Mouse (Mus musculus): ENCODE results near the gene Arf3. TPM values are rescaled to one million over a fixed set of nuclear protein-coding genes. Genes with fewer than 3 reads are reported as not detected.

Arf3 gene
- polyA plus RNA-seq, 1 experiment from 2014 or later, result 31.8 TPM

- WGBS, result 63% methylated on average over 16 of the region's 16 CpGs
- H3K9ac ChIP-seq (ENCODE audit: low read depth, low read length), result no peak overlapping the region
- no peaks in the 10 kb centered on the region for H3K27me3 ChIP-seq (replicated peaks; ENCODE audit: control insufficient read depth, insufficient read depth, low read length)
- no peak for ATAC-seq
- H3K9me3 ChIP-seq (ENCODE audit: control insufficient read depth), result no peaks in the 10 kb centered on the region
- H3K36me3 ChIP-seq (ENCODE audit: control insufficient read depth, insufficient read depth), result no peaks in the 10 kb centered on the region
- H3K4me3 ChIP-seq (ENCODE audit: low read depth, low read length), result no peak overlapping the region
- no peak overlapping the region for H3K4me2 ChIP-seq (replicated peaks; ENCODE audit: low read depth)
- no peak for TF ChIP-seq CTCF (IDR thresholded peaks at IDR 0.05; ENCODE audit: low read depth)
- no peaks in the 10 kb centered on the region for H3K4me1 ChIP-seq (replicated peaks; ENCODE audit: control insufficient read depth, insufficient read depth, low read length)
- no peak overlapping the region for H3K27ac ChIP-seq (ENCODE audit: low read depth, low read length)
Measured at GRCm38 (mm10) chr15:98717301-98717700, 45.7 kb downstream of the Arf3 start.

- no peak for TF ChIP-seq CTCF (IDR thresholded peaks at IDR 0.05; ENCODE audit: low read depth)
- Histone ChIP-seq H3K9me3 (ENCODE audit: control insufficient read depth) (no peaks in the 10 kb centered on the region), H3K9ac (ENCODE audit: low read depth, low read length) (no peak overlapping the region), H3K36me3 (ENCODE audit: control insufficient read depth, insufficient read depth) (no peaks in the 10 kb centered on the region), H3K4me3 (ENCODE audit: low read depth, low read length) (no peak overlapping the region), H3K27me3 (replicated peaks; ENCODE audit: control insufficient read depth, insufficient read depth, low read length) (no peaks in the 10 kb centered on the region), H3K4me1 (replicated peaks; ENCODE audit: control insufficient read depth, insufficient read depth, low read length) (no peaks in the 10 kb centered on the region), H3K27ac (ENCODE audit: low read depth, low read length) (peak overlapping the region; percentile 62; the same call in 1 of the 2 replicates), H3K4me2 (replicated peaks; ENCODE audit: low read depth) (no peak overlapping the region)
- WGBS, result 44% methylated on average over 5 of the region's 5 CpGs
- ATAC-seq, result peak; percentile 72
Measured at GRCm38 (mm10) chr15:98714230-98714652, 48.8 kb downstream of the Arf3 start.

- H3K4me1 ChIP-seq (replicated peaks; ENCODE audit: control insufficient read depth, insufficient read depth, low read length), result no peaks in the 10 kb centered on the region
- no peaks in the 10 kb centered on the region for H3K9me3 ChIP-seq (ENCODE audit: control insufficient read depth)
- 17% methylated on average over 9 of the region's 9 CpGs for WGBS
- no peak overlapping the region for H3K27ac ChIP-seq (ENCODE audit: low read depth, low read length)
- H3K4me2 ChIP-seq (replicated peaks; ENCODE audit: low read depth), result no peak overlapping the region
- H3K4me3 ChIP-seq (ENCODE audit: low read depth, low read length), result no peak overlapping the region
- H3K36me3 ChIP-seq (ENCODE audit: control insufficient read depth, insufficient read depth), result no peaks in the 10 kb centered on the region
- TF ChIP-seq CTCF (IDR thresholded peaks at IDR 0.05; ENCODE audit: low read depth), result peak; percentile 85
- H3K27me3 ChIP-seq (replicated peaks; ENCODE audit: control insufficient read depth, insufficient read depth, low read length), result no peaks in the 10 kb centered on the region
- no peak overlapping the region for H3K9ac ChIP-seq (ENCODE audit: low read depth, low read length)
- ATAC-seq, result no peak
Measured at GRCm38 (mm10) chr15:98710442-98710841, 52.6 kb downstream of the Arf3 start.

GRCm38 (mm10) chr15:98707766-98708372 lies 55.1 kb downstream of the Arf3 start, which contains the start of gene Ccdc65:
Gene Ccdc65, plus strand, starts transcription at chr15:98708207.
- Histone ChIP-seq H3K4me3 (ENCODE audit: low read depth, low read length) (peak within 1 kb of the TSS; percentile 22), H3K27me3 (replicated peaks; ENCODE audit: control insufficient read depth, insufficient read depth, low read length) (peaks cover 2% of the 10 kb centered on the region; the same call in 1 of the 2 replicates), H3K27ac (ENCODE audit: low read depth, low read length) (no peak within 1 kb of the TSS), H3K9ac (ENCODE audit: low read depth, low read length) (no peak within 1 kb of the TSS), H3K9me3 (ENCODE audit: control insufficient read depth) (no peaks in the 10 kb centered on the region), H3K4me2 (replicated peaks; ENCODE audit: low read depth) (peak within 1 kb of the TSS; percentile 58), H3K4me1 (replicated peaks; ENCODE audit: control insufficient read depth, insufficient read depth, low read length) (no peaks in the 10 kb centered on the region), H3K36me3 (ENCODE audit: control insufficient read depth, insufficient read depth) (no peaks in the 10 kb centered on the region)
- ATAC-seq, result peak; percentile 73
- 18% methylated on average over 16 of the region's 16 CpGs for WGBS
- peak; percentile 83 for TF ChIP-seq CTCF (IDR thresholded peaks at IDR 0.05; ENCODE audit: low read depth)

DNA sequence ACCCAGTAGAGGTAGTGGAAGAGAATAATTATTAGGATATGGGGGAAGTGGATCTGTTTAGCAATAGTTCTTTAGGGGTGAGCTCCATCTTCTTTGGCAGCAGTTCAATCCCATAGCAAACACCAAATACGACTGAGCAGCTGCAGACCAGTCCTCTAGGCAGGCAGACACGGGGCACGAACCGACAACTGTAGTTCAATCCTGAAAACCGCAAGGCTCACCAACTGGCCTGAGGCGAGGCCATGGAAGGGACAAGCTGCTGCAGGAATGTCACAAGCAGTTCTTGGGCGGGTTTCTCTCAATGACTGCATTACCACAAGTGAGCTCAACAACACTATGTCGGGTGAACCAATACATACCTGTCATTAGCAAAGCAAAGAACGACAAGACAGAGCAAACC lies 58.7 kb downstream of the Arf3 start:
- TF ChIP-seq CTCF (IDR thresholded peaks at IDR 0.05; ENCODE audit: low read depth), result no peak
- 58% methylated on average over 9 of the region's 9 CpGs for WGBS
- Histone ChIP-seq H3K4me1 (replicated peaks; ENCODE audit: control insufficient read depth, insufficient read depth, low read length) (no peaks in the 10 kb centered on the region), H3K36me3 (ENCODE audit: control insufficient read depth, insufficient read depth) (no peaks in the 10 kb centered on the region), H3K9ac (ENCODE audit: low read depth, low read length) (no peak overlapping the region), H3K27me3 (replicated peaks; ENCODE audit: control insufficient read depth, insufficient read depth, low read length) (peaks cover 30% of the 10 kb centered on the region), H3K27ac (ENCODE audit: low read depth, low read length) (no peak overlapping the region), H3K9me3 (ENCODE audit: control insufficient read depth) (no peaks in the 10 kb centered on the region), H3K4me3 (ENCODE audit: low read depth, low read length) (no peak overlapping the region), H3K4me2 (replicated peaks; ENCODE audit: low read depth) (no peak overlapping the region)
- ATAC-seq, result no peak

DNA sequence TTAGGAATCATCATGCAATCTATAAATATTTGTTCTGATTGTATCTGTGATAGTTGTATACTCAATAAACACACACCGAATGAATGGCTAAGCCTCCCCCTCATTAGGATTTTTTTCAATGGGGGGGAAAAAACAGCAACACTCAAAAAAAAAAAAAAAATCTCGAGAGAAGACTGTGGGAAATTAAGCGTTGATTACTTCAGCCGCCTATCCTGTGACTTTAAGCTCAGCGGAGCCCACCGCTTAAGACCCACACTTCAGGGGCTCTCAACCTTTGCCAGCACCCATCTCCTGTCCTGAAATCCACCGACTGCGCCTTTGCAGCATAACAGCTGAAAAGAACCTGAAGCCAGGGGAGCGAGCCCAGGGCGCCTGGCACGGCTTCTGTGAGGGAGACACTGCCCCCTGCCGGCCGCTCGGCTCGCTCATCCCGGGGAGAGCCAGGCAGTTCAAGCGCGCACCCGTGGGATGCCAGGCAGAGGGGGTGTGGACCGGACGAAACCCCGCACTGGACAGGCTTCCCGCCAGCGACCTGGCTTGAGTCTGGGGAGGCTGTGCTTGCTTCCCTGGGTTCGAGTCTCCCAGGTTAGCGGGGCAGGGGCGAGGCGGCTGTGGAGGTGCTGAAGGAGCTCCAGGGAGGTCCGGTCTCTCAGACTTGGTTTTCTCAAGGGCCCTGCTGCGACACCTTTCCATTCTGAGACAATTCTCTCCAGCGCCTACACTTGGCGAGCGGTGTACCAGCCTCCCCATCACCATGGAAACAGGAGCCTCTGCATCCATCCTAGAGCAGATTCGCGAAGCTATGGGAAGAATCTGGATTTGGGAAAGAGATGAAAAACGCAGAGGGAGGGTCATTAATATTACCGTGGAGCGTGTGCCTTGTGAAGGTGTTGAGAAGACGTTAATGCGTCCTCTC lies 63.6 kb downstream of the Arf3 start:
- no peaks in the 10 kb centered on the region for H3K9me3 ChIP-seq (ENCODE audit: control insufficient read depth)

More for the DNA sequence above, 63.6 kb downstream of the Arf3 start:
- Histone ChIP-seq H3K27ac (ENCODE audit: low read depth, low read length) (no peak overlapping the region), H3K27me3 (replicated peaks; ENCODE audit: control insufficient read depth, insufficient read depth, low read length) (peaks cover 31% of the 10 kb centered on the region), H3K9ac (ENCODE audit: low read depth, low read length) (no peak overlapping the region), H3K4me3 (ENCODE audit: low read depth, low read length) (peak overlapping the region; percentile 18; the same call in 1 of the 2 replicates), H3K36me3 (ENCODE audit: control insufficient read depth, insufficient read depth) (no peaks in the 10 kb centered on the region), H3K4me2 (replicated peaks; ENCODE audit: low read depth) (peak overlapping the region; percentile 53), H3K4me1 (replicated peaks; ENCODE audit: control insufficient read depth, insufficient read depth, low read length) (no peaks in the 10 kb centered on the region)
- peak; percentile 70 for ATAC-seq
- WGBS, result 5% methylated on average over 40 of the region's 40 CpGs
- peak; percentile 97 for TF ChIP-seq CTCF (IDR thresholded peaks at IDR 0.05; ENCODE audit: low read depth)
